Mouse (Mus musculus): Measurements from ENCODE around the gene Rbms3.

Gene Rbms3

GRCm38 (mm10) chr9:116703119-116703518 is 926.6 kb downstream of the Rbms3 start:
- no peak for DNase-seq

- no peak for DNase-seq
Measured at GRCm38 (mm10) chr9:116702611-116703010, 927.1 kb downstream of the Rbms3 start.

GRCm38 (mm10) chr9:116701511-116702179 is 928.1 kb downstream of the Rbms3 start:
- DNase-seq = no peak

- DNase-seq = no peak
Measured at GRCm38 (mm10) chr9:116688615-116689014, 941.1 kb downstream of the Rbms3 start.

GRCm38 (mm10) chr9:116677142-116677541 is 952.6 kb downstream of the Rbms3 start:
- no peak for DNase-seq

- DNase-seq = no peak
Measured at GRCm38 (mm10) chr9:116676445-116676844, 953.3 kb downstream of the Rbms3 start.

GRCm38 (mm10) chr9:116674191-116674590 is 955.5 kb downstream of the Rbms3 start:
- no peak for DNase-seq

GRCm38 (mm10) chr9:116661026-116661425 is 968.7 kb downstream of the Rbms3 start:
- DNase-seq = no peak

GRCm38 (mm10) chr9:116659936-116660335 is 969.8 kb downstream of the Rbms3 start:
- DNase-seq = no peak

GRCm38 (mm10) chr9:116657141-116657540 is 972.6 kb downstream of the Rbms3 start:
- no peak for DNase-seq

- no peak for DNase-seq
Measured at GRCm38 (mm10) chr9:116651414-116651813, 978.3 kb downstream of the Rbms3 start.

- no peak for DNase-seq
Measured at GRCm38 (mm10) chr9:116649955-116650354, 979.8 kb downstream of the Rbms3 start.

- no peak for DNase-seq
Measured at GRCm38 (mm10) chr9:116649086-116649792, 980.5 kb downstream of the Rbms3 start.

GRCm38 (mm10) chr9:116644616-116645015 is 985.1 kb downstream of the Rbms3 start:
- no peak for DNase-seq

GRCm38 (mm10) chr9:116640302-116640679 is 989.4 kb downstream of the Rbms3 start:
- no peak for DNase-seq

GRCm38 (mm10) chr9:116639597-116640301 is 990.0 kb downstream of the Rbms3 start:
- no peak for DNase-seq

GRCm38 (mm10) chr9:116633786-116634185 is 995.9 kb downstream of the Rbms3 start:
- DNase-seq = no peak

- DNase-seq = no peak
Measured at GRCm38 (mm10) chr9:116633075-116633474, 996.6 kb downstream of the Rbms3 start.

- no peak for DNase-seq
Measured at GRCm38 (mm10) chr9:116631816-116632215, 997.9 kb downstream of the Rbms3 start.

GRCm38 (mm10) chr9:116630805-116631204 is 998.9 kb downstream of the Rbms3 start:
- no peak for DNase-seq

- no peak for DNase-seq
Measured at GRCm38 (mm10) chr9:116620434-116620833, 1009.3 kb downstream of the Rbms3 start.

GRCm38 (mm10) chr9:116618886-116619285 is 1010.8 kb downstream of the Rbms3 start:
- DNase-seq = no peak

GRCm38 (mm10) chr9:116613276-116613675 is 1016.4 kb downstream of the Rbms3 start:
- DNase-seq = no peak

- no peak for DNase-seq
Measured at GRCm38 (mm10) chr9:116596046-116596445, 1033.7 kb downstream of the Rbms3 start.
